Mouse (Mus musculus): Measurements from ENCODE around the gene Phf3.

- TF ChIP-seq POLR2A (IDR thresholded peaks at IDR 0.05; ENCODE audit: low read depth, low read length) (no peak), CTCF (IDR thresholded peaks at IDR 0.05; ENCODE audit: extremely low read depth, insufficient read depth, insufficient read length, insufficient replicate concordance) (no peak)
Measured at GRCm38 (mm10) chr1:30776196-30776595, 97.5 kb downstream of the Phf3 start.
